In the genomic region with DNA sequence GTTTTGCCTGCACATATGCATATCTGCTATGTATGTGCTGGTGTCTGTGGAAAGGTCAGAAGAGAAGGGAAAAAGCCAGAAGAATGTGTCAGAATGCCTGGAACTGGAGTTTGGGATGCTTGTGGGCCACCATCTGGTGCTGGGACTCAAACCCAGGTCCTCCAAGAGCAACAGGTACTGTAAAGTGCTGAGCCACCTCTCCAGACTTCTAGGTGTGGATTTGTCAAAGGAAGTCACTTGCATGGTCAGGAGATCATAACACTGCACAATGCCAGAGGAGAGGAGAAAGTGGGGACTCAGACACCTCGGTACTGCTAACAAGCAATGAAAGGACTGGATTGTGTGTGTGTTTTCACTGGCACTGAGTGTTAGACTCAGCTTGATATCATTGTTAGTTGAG, we compare ENCODE assay signal across 21 mouse cellular contexts. TPM values are rescaled to one million over a fixed set of nuclear protein-coding genes. Genes with fewer than 3 reads are reported as not detected.
DNase-seq lines count a peak whose midpoint lies in the region; ATAC-seq and TF ChIP-seq lines count a peak whose summit lies in the region.
"Had no signal": no experiment of that assay in that cellular context is flagged by ENCODE, and none has a peak within 500 bp of the region (broad histone marks: within the 10 kb centered on the region; RNA-seq: fewer than 3 reads in every experiment).

No protein-coding gene starts in this region.

- peaks cover 73% of the 10 kb centered on the region for H3K27me3 ChIP-seq in forebrain, embryonic 11.5 days (ENCODE audit: control insufficient read depth, insufficient read depth, low read length)
- H3K27me3 ChIP-seq in forebrain, embryonic 10.5 days (ENCODE audit: poor library complexity, severe bottlenecking) = peaks cover 100% of the 10 kb centered on the region
- peaks cover 97% of the 10 kb centered on the region for H3K27me3 ChIP-seq in intestine, embryonic 14.5 days (replicated peaks; ENCODE audit: control insufficient read depth, insufficient read depth, low read length)
- H3K27me3 ChIP-seq in intestine, postnatal 0 days (replicated peaks; ENCODE audit: control insufficient read depth, insufficient read depth, low read length) = peaks cover 95% of the 10 kb centered on the region
- H3K27me3 ChIP-seq in limb, embryonic 11.5 days (ENCODE audit: control insufficient read depth, insufficient read depth, low read length) = peaks cover 93% of the 10 kb centered on the region
- H3K27me3 ChIP-seq: CH12.LX had no signal

- no peak for TF ChIP-seq POLR2A in brain, embryonic 14.5 days (IDR thresholded peaks at IDR 0.05; ENCODE audit: borderline replicate concordance, extremely low read depth, insufficient read depth, insufficient read length, poor library complexity, severe bottlenecking)

- DNase-seq in forebrain, embryonic 11.5 days (ENCODE audit: low spot score) = peak; percentile 56
- no peak for DNase-seq in forebrain, embryonic 10.5 days (ENCODE audit: extremely low spot score, low spot score)
- peak; percentile 58 for DNase-seq in intestine, embryonic 14.5 days (ENCODE audit: low spot score)
- peak; percentile 65 for DNase-seq in brain, embryonic 14.5 days (ENCODE audit: low read depth)
- DNase-seq in limb, embryonic 11.5 days (ENCODE audit: low spot score) = peak; percentile 45
- DNase-seq in retina, embryonic 14.5 days (ENCODE audit: low spot score) = no peak
- DNase-seq: adrenal gland, adult 2 months; adrenal gland, postnatal 25 days; forebrain, postnatal 0 days; gastrocnemius, postnatal 14 days; heart, postnatal 14 days had no signal

- no peak overlapping the region for H3K4me2 ChIP-seq in forebrain, embryonic 11.5 days (ENCODE audit: low read depth, low read length, severe bottlenecking)
- no peak overlapping the region for H3K4me2 ChIP-seq in intestine, embryonic 14.5 days (ENCODE audit: low read length)
- no peak overlapping the region for H3K4me2 ChIP-seq in intestine, postnatal 0 days (replicated peaks; ENCODE audit: low read depth)
- H3K4me2 ChIP-seq in limb, embryonic 11.5 days (ENCODE audit: low read depth, severe bottlenecking) = no peak overlapping the region
- H3K4me2 ChIP-seq: heart, embryonic 11.5 days; heart, embryonic 15.5 days; intestine, embryonic 15.5 days had no signal

- H3K27ac ChIP-seq in forebrain, embryonic 11.5 days (ENCODE audit: low read depth, low read length) = no peak overlapping the region
- no peak overlapping the region for H3K27ac ChIP-seq in forebrain, embryonic 10.5 days
- H3K27ac ChIP-seq in intestine, embryonic 14.5 days (ENCODE audit: low read depth) = no peak overlapping the region
- no peak overlapping the region for H3K27ac ChIP-seq in intestine, postnatal 0 days (ENCODE audit: low read depth, low read length)
- H3K27ac ChIP-seq in limb, embryonic 11.5 days (replicated peaks; ENCODE audit: low read depth, low read length) = no peak overlapping the region
- H3K27ac ChIP-seq: embryonic facial prominence, embryonic 10.5 days; heart, adult 2 months; heart, embryonic 15.5 days; hindbrain, postnatal 0 days; intestine, embryonic 15.5 days had no signal

- TF ChIP-seq CTCF in intestine, postnatal 0 days (IDR thresholded peaks at IDR 0.05; ENCODE audit: low read depth) = no peak
- TF ChIP-seq CTCF in brain, embryonic 14.5 days (IDR thresholded peaks at IDR 0.05; ENCODE audit: borderline replicate concordance, extremely low read depth, insufficient read depth, insufficient read length) = no peak

- H3K9ac ChIP-seq in forebrain, embryonic 11.5 days (ENCODE audit: low read length) = no peak overlapping the region
- no peak overlapping the region for H3K9ac ChIP-seq in intestine, embryonic 14.5 days (ENCODE audit: low read length)
- no peak overlapping the region for H3K9ac ChIP-seq in intestine, postnatal 0 days (ENCODE audit: low read depth, low read length)
- H3K9ac ChIP-seq in limb, embryonic 11.5 days (ENCODE audit: low read length) = no peak overlapping the region
- H3K9ac ChIP-seq: forebrain, postnatal 0 days; heart, embryonic 15.5 days; intestine, embryonic 15.5 days had no signal

- no peak for ATAC-seq in forebrain, embryonic 11.5 days (replicated peaks; ENCODE audit: low FRiP score)
- no peak for ATAC-seq in intestine, embryonic 14.5 days (replicated peaks; ENCODE audit: low FRiP score, low TSS enrichment, low read depth)
- no peak for ATAC-seq in intestine, postnatal 0 days
- no peak for ATAC-seq in limb, embryonic 11.5 days (ENCODE audit: insufficient number of reproducible peaks, low FRiP score, low TSS enrichment, low read depth)
- ATAC-seq: forebrain, postnatal 0 days; hindbrain, postnatal 0 days; intestine, embryonic 15.5 days had no signal

- H3K4me1 ChIP-seq in forebrain, embryonic 11.5 days (replicated peaks; ENCODE audit: control insufficient read depth, insufficient read depth, low read length) = peaks cover 30% of the 10 kb centered on the region
- H3K4me1 ChIP-seq in forebrain, embryonic 10.5 days = peaks cover 99% of the 10 kb centered on the region
- peaks cover 18% of the 10 kb centered on the region for H3K4me1 ChIP-seq in intestine, embryonic 14.5 days (replicated peaks; ENCODE audit: control insufficient read depth, insufficient read depth, low read length)
- H3K4me1 ChIP-seq in intestine, postnatal 0 days (replicated peaks; ENCODE audit: control insufficient read depth, insufficient read depth, low read length) = peaks cover 8% of the 10 kb centered on the region; the same call in 1 of the 2 replicates
- H3K4me1 ChIP-seq in limb, embryonic 11.5 days (ENCODE audit: control insufficient read depth, insufficient read depth, low read length) = peaks cover 15% of the 10 kb centered on the region

- H3K9me3 ChIP-seq in forebrain, embryonic 11.5 days (ENCODE audit: control insufficient read depth, low read length) = no peaks in the 10 kb centered on the region
- H3K9me3 ChIP-seq in forebrain, embryonic 10.5 days = no peaks in the 10 kb centered on the region
- H3K9me3 ChIP-seq in intestine, embryonic 14.5 days (ENCODE audit: control insufficient read depth, low read length) = no peaks in the 10 kb centered on the region
- H3K9me3 ChIP-seq in intestine, postnatal 0 days (ENCODE audit: control insufficient read depth) = no peaks in the 10 kb centered on the region
- H3K9me3 ChIP-seq in limb, embryonic 11.5 days (ENCODE audit: control insufficient read depth, low read length) = no peaks in the 10 kb centered on the region
- H3K9me3 ChIP-seq: embryonic facial prominence, embryonic 10.5 days; heart, embryonic 15.5 days; intestine, embryonic 15.5 days had no signal

- no peaks in the 10 kb centered on the region for H3K36me3 ChIP-seq in forebrain, embryonic 11.5 days (ENCODE audit: control insufficient read depth, insufficient read depth, low read length)
- H3K36me3 ChIP-seq in forebrain, embryonic 10.5 days (replicated peaks) = no peaks in the 10 kb centered on the region
- no peaks in the 10 kb centered on the region for H3K36me3 ChIP-seq in intestine, embryonic 14.5 days (ENCODE audit: control insufficient read depth, insufficient read depth, low read length)
- H3K36me3 ChIP-seq in intestine, postnatal 0 days (ENCODE audit: control insufficient read depth, insufficient read depth) = no peaks in the 10 kb centered on the region
- no peaks in the 10 kb centered on the region for H3K36me3 ChIP-seq in limb, embryonic 11.5 days (ENCODE audit: control insufficient read depth, insufficient read depth, low read length)
- H3K36me3 ChIP-seq: embryonic facial prominence, embryonic 10.5 days; heart, embryonic 15.5 days; intestine, embryonic 15.5 days had no signal

- no peak overlapping the region for H3K4me3 ChIP-seq in forebrain, embryonic 11.5 days (ENCODE audit: low read depth, low read length)
- no peak overlapping the region for H3K4me3 ChIP-seq in forebrain, embryonic 10.5 days
- H3K4me3 ChIP-seq in intestine, embryonic 14.5 days (ENCODE audit: low read depth, low read length) = no peak overlapping the region
- H3K4me3 ChIP-seq in intestine, postnatal 0 days (ENCODE audit: low read depth, low read length) = no peak overlapping the region
- no peak overlapping the region for H3K4me3 ChIP-seq in limb, embryonic 11.5 days (ENCODE audit: low read depth, low read length)
- H3K4me3 ChIP-seq: embryonic facial prominence, embryonic 10.5 days; heart, adult 2 months; heart, embryonic 15.5 days; intestine, embryonic 15.5 days had no signal

- 0% methylated on average over 1 of the region's 1 CpGs for WGBS in forebrain, embryonic 11.5 days
- 0% methylated on average over 1 of the region's 1 CpGs for WGBS in forebrain, embryonic 10.5 days
- 0% methylated on average over 1 of the region's 1 CpGs for WGBS in intestine, embryonic 14.5 days
- WGBS in intestine, postnatal 0 days = 6% methylated on average over 1 of the region's 1 CpGs
- 7% methylated on average over 1 of the region's 1 CpGs for WGBS in limb, embryonic 11.5 days

RNA-seq across cellular contexts. Expression of gene Neurog2, which starts 2.7 kb away (rescaled TPM):
- 88.6 and 94.4 TPM in 2 replicates for polyA plus RNA-seq in forebrain, embryonic 11.5 days (2014; fragmentation: Nextera tagmentation; extraction: Ambion mirVana)
- 20.2 and 28.0 TPM in 2 replicates for polyA plus RNA-seq in forebrain, embryonic 10.5 days (2016; fragmentation: Nextera tagmentation; extraction: Ambion mirVana)
- polyA plus RNA-seq in intestine, embryonic 14.5 days (2014; fragmentation: Nextera tagmentation; extraction: Ambion mirVana) = not detected in 2 replicates
- polyA plus RNA-seq in intestine, postnatal 0 days (2015; fragmentation: Nextera tagmentation; extraction: Ambion mirVana) = not detected in 2 replicates
- 46.1 and 99.1 TPM in 2 replicates for polyA plus RNA-seq in brain, embryonic 14.5 days (2012; rRNA removed)
- not detected in 2 replicates for polyA plus RNA-seq in limb, embryonic 11.5 days (2014; fragmentation: Nextera tagmentation; extraction: Ambion mirVana)
- polyA plus RNA-seq: adrenal gland, adult 2 months; embryonic facial prominence, embryonic 14.5 days; gonadal fat pad, adult 2 months; heart, adult 2 months; heart, embryonic 11.5 days; heart, embryonic 15.5 days; intestine, embryonic 15.5 days had no signal

Comparison
In these comparisons a context has a peak if more than half of its experiments do, and no peak if none do; other contexts are left out.
1. DNase-seq: peak in forebrain, embryonic 11.5 days (single experiment), intestine, embryonic 14.5 days (single experiment), brain, embryonic 14.5 days (single experiment) and limb, embryonic 11.5 days (single experiment); none in forebrain, embryonic 10.5 days (single experiment) and retina, embryonic 14.5 days (single experiment).
2. RNA of gene Neurog2, which starts 2.7 kb away (polyA plus RNA-seq): 88.6 to 94.4 TPM in forebrain, embryonic 11.5 days, 46.1 to 99.1 TPM in brain, embryonic 14.5 days and 20.2 to 28.0 TPM in forebrain, embryonic 10.5 days; not detected in intestine, embryonic 14.5 days, not detected in intestine, postnatal 0 days and not detected in limb, embryonic 11.5 days; every median in the first group is over 10 times any median in the second.